Mouse (Mus musculus) kidney, postnatal 14 days (tissue): ENCODE measurements around the gene Clec1a.
A peak's percentile ranks its signal among the peaks of the same experiment; 100 is the strongest.
"Not testable (repeated sequence)": the region's sequence is repeated elsewhere in the genome, so short reads cannot be mapped to it uniquely, and the experiment has no call there.

Experiments used
- DNase-seq: peaks from one replicate; pipeline ENCODE4 v3.0.0; 2022; ENCODE audit warnings: mixed read lengths

The Clec1a gene

DNA sequence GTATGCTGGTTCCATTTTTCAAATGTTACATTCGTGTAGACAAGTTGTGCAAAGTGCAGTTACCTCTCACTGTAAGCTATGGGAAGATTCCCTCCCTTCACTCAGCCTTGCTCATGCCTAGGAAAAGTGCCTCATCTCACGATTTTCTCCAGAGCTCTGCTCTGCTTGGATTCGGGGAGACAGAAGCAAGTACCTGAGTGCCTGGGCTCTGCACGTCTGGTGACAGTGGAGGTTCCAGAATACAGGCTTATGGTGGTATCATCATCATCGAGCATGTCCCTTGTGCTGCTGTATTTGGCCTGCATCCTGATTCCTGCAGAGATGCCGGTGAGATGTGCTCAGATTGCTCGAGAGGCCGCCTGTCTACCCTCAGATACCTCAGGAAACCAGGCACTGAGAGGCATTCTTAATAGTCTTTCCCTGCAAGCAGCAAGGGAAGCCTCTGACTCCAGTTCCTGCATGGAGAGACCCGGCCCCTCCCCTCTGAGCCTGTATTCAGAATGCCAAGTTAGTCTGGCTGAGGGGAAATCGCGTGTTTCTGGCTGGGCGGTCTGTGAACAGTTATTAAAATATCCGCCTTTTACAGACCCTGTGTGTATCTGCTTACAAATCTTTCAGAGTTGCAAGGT, at the start of gene Clec1a:
Clec1a (minus strand) TSS at position 590 of the 629 bp plus-strand sequence.
- peak; percentile 74 for DNase-seq

- DNase-seq, result not testable (repeated sequence)
Observed at GRCm38 (mm10) chr6:129499516-129499915, 47.7 kb upstream of the Clec1a start.

DNA sequence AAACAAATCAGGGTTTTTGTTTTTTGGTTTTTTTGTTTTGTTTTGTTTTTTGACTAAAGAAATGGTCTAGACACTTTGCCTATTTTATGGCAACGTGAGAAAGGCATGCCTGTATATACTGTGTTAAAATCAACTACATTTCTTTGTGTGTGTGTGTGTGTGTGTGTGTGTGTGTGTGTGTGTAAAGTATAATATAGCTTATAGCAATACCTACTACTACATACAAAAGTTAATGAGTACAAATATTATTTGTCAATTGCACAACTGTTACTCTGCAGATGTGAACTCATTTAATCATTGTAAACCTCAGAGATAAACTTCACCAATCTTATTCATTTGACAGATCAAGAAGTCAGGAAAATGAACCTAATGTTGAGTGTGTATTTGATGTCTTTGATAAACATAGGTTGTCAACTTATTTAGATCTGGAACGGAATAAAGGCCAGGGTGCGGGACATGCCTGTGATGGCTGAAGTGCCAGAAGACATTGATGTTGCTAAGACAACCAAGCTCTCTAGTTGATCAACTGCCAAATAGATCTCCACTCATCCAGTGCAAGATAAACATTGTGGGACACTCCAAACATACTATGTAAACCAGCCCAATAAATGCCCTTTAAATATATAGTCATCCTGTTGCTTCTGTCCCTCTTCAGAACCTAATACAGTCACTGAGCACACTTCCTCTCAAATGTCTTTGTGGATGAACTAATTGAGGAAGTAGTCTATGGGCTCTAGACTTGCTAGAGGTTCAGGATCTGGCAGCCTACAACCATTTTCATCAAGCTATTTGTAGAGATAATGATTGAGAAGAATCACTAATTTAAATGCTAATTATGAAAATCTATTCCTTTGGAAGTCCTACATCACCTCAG, 45.8 kb upstream of the Clec1a start:
- no peak for DNase-seq

- no peak for DNase-seq
Observed at GRCm38 (mm10) chr6:129494924-129495323, 43.1 kb upstream of the Clec1a start.

DNA sequence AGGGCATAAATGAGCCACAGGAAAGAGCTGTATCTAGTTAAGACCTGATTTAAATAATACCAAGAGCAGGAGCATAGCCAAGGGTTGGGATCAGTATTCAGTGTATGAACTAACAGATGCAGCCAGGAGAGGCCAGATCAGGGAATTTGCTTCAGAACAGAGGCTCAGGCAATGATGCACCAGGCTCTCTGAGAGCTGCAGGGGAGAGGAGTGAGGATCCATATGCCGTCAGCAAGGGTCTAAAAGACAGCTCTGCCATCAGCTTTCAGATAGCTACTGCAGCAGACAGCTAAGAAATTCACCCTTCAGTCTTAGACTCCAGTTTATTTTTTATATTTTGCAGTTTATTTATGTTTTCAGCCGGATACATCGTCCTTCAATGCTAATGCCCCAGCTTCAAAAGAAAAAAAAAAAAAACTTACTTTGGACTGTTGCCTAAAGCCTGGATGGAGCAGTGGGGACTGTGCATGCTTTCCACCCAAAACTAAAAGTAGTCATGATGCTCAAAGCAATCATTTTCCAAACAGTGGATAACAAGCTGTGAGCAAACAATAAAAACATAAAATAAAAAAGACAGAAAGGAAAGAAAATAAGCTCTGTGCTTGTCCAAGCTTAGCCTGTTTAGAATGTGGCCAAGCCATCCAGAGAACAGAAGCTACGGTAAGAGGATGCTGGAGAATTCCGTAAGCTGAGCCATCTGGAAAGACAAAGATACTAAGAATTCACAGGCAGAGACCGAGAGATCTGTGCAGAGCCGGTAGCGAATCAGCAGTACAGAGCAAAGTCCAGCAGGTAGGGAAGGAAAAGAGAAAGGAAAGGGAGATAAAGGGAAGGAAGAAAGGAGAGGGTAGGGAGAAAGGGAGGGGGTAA, 28.5 kb upstream of the Clec1a start:
- no peak for DNase-seq

DNA sequence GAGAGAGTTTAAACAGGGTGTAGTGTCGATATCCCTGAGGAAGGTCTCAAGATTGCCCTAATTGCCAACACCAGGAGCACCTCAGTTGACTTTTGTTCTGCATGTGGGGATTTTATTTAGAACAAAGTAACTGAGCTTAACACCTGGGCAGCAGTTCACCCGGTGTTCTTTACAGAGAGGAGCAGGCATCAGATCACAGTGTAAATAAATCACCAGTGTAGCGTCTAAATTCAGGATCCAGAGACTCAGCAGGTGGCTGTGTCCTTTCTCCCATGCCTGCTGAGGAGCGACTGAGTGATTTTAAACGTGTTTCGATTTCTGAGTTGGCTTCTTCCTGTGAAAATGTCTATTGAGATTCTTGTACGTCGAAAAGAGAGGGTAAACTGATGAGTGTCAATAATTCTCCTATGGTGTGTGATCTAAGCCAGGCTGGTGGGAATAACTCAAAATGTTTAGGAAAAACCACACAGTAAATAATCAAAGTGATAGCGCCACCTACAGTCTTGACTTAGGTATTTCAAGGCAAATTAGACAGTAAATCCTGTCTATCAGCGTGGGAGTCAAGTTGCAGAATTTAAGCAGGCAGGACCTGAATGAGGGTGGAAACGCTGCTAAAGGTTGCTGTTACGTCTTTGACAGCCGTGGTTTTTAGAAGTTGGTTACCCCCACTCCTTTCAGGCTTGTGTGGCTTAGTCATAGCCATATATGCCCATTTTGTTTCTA, 24.8 kb upstream of the Clec1a start:
- DNase-seq, result peak; percentile 56

GRCm38 (mm10) chr6:129472627-129473026, 20.8 kb upstream of the Clec1a start:
- DNase-seq, result no peak

DNA sequence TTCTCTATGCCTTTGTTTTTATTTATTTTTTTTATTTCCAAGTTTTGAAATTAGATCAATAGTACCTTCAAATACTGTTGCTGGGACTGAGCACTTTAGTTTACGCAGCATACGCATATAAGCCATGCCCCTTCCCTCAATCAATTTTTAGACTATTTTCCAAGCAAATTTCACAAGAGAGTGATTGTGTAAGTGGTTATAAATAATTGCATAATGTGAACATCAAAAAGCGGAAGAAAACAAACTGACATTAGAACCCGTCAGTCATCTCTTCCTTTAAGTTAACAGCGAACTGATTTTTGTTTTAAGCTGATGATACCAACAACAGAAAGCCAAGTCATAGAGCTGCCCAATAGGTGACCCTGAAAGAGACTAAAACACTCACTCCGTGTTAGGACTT, 19.6 kb upstream of the Clec1a start:
- DNase-seq, result no peak

GRCm38 (mm10) chr6:129449743-129450142, 2.1 kb downstream of the Clec1a start:
- peak; percentile 11 for DNase-seq

GRCm38 (mm10) chr6:129438033-129438432, 13.8 kb downstream of the Clec1a start:
- no peak for DNase-seq

DNA sequence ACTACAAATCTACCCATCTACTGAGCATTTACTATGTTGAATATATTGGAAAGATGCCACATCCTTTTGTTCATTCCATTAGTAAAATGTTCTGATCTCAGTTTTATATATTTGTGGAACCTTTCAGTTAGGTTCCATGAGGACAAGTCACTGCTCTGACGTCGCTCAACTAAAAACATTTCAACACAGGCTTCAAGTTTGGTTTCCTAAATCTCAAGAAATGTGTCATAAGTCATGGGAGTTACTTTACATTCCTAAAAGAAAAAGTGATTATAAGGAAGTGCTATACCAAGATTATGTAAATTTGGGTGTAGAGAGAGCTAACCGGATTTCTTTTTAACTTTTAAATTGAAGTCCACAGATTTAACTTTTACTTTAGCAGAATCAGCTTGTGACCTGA, 15.8 kb downstream of the Clec1a start:
- no peak for DNase-seq

DNA sequence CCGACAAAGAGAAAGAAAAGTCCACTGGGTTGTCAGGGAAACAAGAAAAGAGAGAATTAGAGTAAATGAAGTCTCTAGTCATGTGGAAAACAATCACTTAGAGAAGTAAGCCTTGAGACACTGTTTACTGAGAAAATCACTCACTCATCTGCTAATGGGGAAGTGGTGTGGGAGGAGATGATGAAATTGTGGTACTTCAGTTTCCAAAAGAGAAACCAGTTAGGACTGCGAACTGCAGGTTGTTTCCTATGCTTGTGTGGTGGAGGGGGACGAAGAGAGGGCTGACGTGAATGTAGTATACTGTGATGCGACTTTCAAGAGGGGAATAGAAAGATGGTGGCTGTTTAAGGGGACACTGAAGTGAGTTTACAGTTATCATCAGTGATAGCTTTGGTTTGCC, 17.6 kb downstream of the Clec1a start:
- DNase-seq, result no peak

- DNase-seq, result no peak
Observed at GRCm38 (mm10) chr6:129427281-129427680, 24.5 kb downstream of the Clec1a start.

- peak; percentile 60 for DNase-seq
Observed at GRCm38 (mm10) chr6:129425812-129426211, 26.0 kb downstream of the Clec1a start.

GRCm38 (mm10) chr6:129425217-129425616, 26.6 kb downstream of the Clec1a start:
- no peak for DNase-seq

DNA sequence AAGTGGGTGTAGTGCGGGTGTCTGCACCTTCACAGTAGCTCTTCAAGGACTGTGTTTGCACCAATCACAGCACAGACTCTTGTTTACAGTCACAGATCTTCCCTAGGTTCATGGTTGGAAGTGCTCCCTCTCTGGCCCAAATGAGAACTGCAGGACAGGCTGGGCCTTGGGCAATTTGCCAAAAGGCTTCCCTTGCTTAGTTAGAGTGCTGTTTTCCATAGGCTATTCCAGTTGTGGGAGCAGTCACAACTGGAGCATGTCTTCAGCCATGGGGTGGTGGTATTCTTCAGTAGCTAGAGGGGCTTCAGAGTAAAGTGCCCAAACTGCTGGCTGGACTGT, 28.1 kb downstream of the Clec1a start:
- DNase-seq, result peak; percentile 85

GRCm38 (mm10) chr6:129423040-129423733, 28.6 kb downstream of the Clec1a start:
- peak; percentile 56 for DNase-seq

GRCm38 (mm10) chr6:129422311-129422710, 29.5 kb downstream of the Clec1a start:
- DNase-seq, result no peak

DNA sequence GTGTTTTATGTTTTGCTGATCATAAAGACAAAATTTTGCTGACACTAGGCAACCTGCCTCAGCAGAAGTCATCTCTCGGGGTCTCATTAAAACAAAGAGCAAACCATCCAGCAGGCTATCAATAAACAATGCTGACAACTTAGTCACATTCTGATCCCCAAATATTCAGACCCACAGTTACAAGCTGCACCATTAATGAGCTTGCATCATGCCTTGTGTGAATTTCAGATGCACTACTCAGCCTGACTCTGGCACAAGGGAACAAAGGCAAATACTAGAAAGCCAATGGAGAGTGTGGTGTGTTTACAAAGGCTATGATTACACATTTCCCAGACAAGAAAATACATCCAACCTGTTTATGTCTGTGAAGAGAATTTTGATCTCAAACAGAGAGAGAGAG, 37.6 kb downstream of the Clec1a start:
- DNase-seq, result no peak

GRCm38 (mm10) chr6:129408562-129408961, 43.2 kb downstream of the Clec1a start, which contains the start of gene Clec9a:
Gene Clec9a, plus strand, starts transcription at chr6:129408862.
- DNase-seq, result no peak

DNA sequence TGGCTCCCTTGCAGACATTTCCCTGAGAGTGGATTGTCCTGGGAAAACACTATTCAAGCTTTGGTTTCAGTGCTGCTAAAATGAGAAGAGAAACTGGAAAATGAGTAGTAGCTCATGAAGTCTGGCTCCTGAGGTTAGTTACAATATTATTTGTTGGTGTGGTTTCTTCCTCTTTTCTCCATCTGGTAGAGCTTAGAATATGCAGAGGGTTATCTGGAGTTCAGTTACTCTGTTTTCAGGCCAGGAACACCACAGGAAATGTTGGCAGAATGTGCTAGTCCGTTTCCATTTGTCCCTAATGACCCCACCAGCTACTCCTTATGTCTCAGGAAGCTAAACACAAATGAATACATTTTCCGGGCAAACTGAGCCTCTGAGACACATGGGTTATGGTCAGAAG, 44.5 kb downstream of the Clec1a start:
- peak; percentile 34 for DNase-seq

GRCm38 (mm10) chr6:129405999-129406398, 45.8 kb downstream of the Clec1a start:
- no peak for DNase-seq
